Mouse (Mus musculus): ENCODE data around the gene Gstt1.

- no peak for TF ChIP-seq POLR2A (IDR thresholded peaks at IDR 0.05; ENCODE audit: control insufficient read depth, extremely low read depth, insufficient read depth, low read length, poor library complexity)
- TF ChIP-seq CTCF (IDR thresholded peaks at IDR 0.05; ENCODE audit: borderline replicate concordance, control insufficient read depth, extremely low read depth, insufficient read depth, low read length, poor library complexity): no peak
These were observed 31.9 kb upstream of the Gstt1 start for GRCm38 (mm10) chr10:75830275-75830670.
